Mouse (Mus musculus) kidney, postnatal 4 days (tissue): ENCODE data around the gene Bricd5.

Source experiments
- DNase-seq, 2 experiments: peaks; one replicate each; pipeline ENCODE4 v3.0.0; 2021; ENCODE audit warnings: mixed read lengths in 2 of 2

Bricd5 gene

DNA sequence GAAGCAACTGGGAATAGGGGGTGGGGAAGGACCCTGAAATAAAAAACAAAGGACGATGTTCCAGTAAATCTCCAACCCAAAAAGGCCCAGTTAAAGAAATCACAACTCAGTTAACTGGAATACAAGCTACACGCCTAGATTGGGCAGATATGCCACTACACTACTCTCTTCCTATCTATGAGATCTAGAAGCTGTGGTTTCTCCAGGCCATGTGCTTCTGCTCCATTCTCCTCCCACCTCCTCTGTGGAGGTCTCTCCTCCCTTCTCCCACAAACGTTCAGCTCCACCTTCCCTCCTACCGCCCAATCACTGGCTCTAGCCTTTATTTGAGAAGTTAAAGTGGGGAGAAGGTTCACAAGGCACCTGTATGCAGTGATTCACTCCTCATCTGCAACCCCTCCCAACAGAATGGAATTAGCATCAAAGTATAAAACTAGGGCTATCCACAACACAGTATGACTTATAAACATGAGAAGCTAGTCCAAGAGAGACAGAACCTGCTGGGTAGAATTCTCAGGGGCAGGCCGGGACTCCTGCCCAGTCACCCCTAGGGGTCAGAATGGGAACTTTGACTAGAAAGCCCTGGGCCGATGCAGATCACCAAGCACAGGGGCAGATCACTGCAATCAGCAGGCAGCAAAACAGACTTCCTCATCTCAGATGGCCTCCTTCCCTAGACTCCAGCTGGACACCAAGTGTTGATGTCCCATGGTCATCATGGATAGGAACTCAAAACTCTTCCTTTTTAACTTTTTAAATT lies 10.1 kb upstream of the Bricd5 start:
- DNase-seq: no peak

DNA sequence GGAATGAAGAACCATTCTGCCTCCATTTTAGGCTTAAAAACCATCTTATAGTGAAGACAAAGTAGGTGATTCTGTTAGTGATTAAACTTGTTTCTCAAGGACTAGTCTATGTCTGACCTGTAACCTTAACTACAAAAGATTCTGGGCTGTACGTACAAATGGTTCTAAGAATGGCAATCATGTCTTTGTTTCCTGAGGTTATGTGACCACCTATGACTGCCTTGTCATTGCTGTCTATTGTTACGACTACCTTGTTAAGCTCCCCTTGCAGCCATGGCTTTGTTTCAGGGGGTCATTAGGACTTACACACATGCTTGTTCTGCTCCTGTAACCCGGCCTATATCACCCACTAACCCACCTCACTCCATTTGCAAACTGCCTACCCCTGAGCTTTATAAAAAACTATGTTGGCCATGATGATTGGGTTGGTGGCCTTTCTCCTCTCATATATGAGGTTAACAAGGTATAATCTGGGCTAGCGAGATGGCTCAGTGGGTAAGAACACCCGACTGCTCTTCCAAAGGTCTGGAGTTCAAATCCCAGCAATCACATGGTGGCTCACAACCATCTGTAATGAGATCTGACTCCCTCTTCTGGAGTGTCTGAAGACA lies 4.9 kb upstream of the Bricd5 start:
- DNase-seq: no peak

DNA sequence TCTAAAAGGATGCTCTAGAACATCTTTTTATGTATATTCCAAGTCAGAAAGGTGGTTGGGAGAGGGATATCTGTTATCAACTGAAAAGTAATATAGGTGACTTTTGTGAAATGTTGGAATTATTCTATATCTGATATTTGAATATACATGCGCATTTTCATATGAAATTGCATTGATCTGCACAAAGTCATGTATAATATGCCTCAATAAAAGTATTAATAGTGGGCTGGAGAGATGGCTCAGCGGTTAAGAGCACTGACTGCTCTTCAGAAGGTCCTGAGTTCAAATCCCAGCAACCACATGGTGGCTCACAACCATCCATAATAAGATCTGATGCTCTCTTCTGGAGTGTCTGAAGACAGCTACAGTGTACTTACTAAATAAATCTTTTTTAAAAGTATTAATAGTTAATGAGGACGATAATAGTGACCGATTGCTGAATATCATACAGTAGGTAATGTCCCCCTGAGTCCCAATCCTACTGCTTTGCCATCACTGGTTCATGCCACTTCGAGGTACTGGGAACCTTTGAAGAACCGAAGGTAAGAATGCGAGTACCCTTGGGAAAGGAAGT lies 4.3 kb upstream of the Bricd5 start:
- no peak for DNase-seq

DNA sequence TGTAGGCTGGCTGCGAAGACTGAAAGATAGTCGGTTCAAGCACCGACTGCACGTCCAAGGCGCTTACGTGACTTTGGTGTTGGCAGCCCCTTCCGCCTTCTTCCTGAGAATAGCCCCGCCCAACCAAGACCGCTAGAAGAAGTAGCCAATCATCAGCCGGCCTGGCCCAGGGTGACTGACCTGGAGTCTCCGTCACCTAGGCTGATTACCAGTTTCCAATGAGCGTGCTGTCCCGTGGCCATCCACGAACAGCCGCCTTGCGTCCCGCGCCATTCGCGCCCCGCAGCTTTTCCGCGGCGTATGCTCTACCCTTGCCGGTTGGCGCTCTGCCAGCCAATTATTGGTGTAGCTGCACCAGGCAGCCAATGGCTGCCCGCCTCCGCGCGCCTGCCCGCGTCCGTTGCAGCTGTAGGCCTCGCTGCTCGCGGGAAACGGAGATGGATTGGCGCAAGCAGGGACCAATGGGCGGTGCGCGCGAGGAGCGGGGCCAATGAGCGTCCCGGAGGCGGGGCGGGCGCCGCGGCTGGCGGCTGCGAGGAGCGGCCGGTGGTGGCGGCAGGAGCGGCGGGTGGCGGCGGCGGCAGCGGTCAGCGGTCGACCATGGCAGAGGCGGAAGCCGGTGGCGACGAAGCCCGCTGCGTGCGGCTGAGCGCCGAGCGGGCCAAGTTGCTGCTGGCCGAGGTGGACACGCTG lies 3.6 kb upstream of the Bricd5 start, which contains the start of the genes E4f1 and Pgp:
E4f1 (minus strand) TSS at position 404 of the 693 bp plus-strand sequence.
Pgp (plus strand) TSS at position 483 of the 693 bp plus-strand sequence.
- peak; percentile 98 to 99 for DNase-seq

DNA sequence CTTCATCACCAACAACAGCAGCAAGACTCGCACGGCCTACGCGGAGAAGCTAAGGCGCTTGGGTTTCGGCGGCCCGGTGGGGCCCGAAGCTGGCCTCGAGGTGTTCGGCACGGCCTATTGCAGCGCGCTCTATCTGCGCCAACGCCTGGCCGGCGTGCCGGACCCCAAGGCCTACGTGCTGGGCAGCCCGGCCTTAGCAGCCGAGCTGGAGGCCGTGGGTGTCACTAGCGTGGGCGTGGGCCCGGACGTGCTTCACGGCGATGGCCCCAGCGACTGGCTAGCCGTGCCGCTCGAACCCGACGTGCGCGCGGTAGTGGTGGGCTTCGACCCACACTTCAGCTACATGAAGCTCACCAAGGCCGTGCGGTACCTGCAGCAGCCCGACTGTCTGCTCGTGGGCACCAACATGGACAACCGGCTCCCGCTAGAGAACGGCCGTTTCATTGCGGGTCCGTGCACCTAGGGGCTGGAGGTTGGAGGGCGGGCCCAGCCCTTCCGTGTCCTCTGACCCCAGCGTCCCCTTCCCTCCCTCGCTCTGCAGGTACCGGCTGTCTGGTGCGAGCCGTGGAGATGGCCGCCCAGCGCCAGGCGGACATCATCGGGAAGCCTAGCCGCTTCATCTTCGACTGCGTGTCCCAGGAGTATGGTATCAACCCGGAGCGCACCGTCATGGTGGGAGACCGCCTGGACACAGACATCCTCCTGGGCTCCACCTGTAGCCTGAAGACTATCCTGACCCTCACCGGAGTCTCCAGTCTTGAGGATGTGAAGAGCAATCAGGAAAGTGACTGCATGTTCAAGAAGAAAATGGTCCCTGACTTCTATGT lies 2.8 kb upstream of the Bricd5 start:
- no peak for DNase-seq

DNA sequence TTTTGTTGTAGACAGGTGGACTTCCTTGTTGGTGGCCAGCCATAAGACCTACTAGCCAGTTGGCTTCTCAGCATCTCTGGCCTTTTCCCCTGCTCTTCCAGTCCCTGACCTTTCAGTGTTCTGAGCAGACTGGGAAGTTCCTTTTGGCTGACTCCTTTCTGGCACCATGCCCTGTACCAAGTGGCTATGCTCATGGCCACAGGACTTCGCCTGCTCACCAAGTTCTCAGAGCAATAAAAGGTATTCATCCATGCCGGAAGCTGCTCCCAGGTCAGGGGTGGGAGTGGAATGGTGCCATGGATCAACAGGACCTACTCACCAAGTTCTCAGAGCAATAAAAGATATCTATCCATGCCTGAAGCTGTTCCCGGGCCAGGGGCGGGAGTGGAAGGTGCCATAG lies 1.2 kb upstream of the Bricd5 start:
- peak; percentile 75 to 85 for DNase-seq

DNA sequence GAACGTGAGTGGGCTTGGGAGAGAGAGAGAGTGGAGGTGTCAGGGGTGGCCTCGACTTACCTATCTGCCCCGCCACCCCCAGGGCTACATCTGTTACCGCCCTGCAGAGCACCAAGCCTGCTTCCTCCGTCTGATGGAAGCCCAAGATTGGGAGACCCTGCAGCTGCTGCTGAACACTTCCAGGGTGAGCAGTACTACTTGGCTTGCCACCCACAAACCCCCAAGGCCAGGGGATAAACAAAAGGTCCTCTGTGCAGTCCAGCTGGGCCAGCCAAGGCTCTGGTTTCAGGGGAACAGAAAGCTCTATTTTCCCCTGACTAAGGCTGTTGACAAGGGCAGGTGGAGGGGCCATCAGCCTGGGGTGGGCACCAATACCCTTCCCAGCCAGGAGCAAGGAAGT lies 873 bp downstream of the Bricd5 start:
- no peak for DNase-seq

DNA sequence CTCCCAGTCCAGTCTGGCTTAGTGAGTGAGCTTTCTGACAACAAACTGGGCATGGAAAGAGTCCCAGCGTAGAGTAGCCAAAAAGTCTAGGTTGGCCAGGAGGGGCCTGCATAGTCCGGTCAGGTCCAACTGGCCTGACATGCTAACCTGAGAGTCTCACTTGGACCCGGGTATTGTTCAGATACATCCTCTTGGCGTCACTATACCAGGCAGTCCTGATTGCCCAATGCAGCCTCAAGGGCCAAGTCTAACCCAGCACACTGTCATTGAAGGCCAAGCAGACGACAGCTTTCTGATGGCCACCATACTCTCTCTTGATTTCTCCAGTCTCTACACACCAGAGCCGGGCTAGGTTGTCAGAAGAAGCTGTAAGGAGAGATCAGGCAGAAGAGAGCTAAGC lies 1.9 kb downstream of the Bricd5 start:
- DNase-seq: no peak

DNA sequence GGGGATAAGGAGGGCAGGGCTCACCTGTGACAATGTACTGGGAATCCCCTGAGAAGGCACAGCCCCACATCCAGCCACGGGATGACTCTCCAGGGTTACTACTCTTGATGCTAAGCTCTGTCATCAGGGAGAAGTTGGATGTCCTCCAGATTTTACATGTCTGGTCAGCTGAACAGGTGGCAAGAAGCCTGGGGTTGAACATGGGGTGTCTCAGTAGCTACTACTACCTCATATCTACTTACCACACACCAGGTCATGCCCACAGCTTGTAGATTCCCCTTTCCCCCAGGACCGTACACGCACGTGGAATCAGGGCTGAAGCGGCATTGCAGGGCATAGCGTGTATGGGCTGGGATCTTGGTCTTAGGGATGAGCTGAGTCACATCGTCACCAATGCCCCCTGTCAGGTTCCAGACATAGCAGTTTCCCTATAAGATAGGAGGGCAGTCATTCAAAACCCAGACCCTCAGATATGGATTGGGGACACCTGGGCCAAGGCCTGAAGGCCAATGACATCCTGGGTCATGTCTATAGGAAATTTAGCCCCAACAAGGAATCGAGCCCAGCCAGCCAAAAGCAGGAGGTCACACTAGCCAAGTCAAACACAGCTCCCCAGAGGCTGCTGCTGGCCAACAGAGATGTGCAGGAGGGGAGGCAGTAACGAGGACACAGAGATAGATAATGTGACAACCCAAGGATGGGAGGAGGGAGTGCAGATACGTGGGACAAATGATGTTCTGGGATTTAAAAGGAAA lies 2.5 kb downstream of the Bricd5 start:
- DNase-seq: no peak

DNA sequence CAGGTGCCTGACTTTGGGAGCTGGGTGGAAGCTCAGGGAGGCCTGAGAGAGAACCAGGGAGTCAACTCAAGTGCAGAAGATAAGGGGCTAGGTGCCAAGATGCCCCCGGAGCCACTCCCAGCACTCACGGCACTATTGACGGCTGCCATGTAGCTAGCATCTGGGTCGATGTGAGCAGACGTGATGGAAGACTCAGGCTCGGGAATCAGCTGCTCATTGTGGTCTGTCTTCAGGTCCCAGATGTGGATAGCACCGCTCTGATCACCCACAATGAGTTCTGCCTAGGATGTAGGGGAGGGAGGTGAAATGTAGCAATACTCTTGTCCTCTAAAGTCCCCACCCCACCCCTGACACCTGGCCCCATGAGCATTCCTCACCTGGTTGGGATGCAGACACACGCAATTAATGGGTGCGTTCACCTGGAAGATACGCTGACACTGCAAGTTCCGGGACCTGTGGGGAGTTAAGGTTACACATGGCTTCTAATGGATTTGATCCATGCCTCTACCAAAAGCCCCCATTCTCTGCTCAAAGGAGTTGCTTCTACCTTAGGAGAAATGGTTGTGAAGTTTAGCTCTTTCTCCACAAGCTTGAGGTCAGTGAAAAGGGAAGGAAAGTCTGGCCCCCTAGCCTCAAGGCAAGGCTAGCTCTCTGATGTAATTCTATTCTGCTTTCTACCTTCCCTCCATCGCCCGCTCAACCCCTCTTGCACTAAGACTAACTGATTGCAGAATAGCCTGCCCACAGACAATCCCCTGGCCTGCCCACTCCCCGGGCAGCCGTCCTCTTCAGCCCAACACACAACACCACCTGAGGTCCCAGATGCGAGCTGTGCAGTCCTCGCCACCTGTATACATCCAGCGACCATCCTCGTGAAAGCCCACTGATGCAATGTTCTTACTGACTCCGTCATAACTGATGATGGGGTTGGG lies 3.6 kb downstream of the Bricd5 start:
- DNase-seq: no peak

DNA sequence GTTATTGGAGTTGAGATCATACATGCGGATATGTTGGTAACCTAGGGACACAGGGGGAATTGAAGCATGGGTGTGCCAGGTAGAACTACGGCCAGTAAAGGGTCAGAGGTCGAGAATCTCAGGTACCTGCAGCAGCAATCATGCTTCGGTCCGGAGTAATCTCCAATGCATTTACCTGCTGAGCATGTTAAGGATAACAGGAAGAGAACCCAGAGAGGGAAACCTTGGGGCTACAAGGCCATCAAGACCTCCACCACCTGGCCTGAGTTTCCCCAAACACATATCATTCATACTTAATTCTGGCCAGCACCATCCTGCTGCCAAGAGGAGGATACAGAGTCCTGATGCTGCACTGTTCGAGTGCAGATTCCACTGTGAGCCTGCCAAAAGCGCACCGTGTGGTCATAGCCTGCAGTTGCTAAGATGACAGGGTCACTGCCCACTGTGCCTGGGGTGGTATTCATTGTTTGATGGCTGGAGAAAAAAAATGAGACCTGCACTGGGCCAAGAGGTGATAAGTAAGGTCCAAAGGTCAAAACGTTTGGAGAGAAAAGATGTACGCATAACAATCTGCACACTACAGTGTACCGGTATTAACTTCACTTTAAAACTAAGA lies 4.4 kb downstream of the Bricd5 start:
- DNase-seq: peak in 1 of 2 experiments; percentile 39

DNA sequence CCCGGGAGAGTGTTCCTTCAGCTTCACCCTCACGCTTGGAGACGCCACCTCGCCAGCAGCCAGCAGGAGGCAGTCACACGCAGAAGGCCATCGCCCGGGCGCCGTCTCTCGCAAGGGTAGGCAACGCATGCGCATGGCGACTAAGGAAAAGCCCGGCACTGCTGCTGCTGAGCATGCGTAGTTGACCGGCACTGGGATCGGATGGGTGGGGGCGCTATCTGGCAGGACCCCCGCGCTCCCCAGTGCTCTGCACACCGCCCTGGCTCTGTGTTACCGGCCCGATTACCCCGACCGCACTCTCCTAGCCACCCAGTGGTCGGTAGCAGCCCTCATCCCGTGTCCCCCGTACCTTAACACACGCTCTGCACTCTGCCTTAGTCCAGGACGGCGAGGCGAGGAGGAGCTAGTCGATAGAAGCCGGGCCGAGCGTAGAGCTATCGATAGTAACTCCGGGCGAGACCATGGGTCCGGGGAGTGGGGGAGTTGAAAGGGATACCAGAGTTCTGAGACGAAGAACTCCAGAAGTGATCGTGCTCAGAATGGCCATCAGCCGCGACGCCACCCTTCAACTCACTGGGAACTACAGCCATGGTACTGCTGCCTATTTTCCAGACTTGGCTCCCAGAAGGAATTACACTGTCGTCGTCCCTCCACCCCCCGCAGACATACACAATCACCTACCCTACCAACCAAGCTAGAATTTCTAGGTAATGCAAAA lies 5.1 kb downstream of the Bricd5 start, which contains the start of gene Mlst8:
Mlst8 (minus strand) TSS at position 416 of the 718 bp plus-strand sequence.
- DNase-seq: peak; percentile 99

DNA sequence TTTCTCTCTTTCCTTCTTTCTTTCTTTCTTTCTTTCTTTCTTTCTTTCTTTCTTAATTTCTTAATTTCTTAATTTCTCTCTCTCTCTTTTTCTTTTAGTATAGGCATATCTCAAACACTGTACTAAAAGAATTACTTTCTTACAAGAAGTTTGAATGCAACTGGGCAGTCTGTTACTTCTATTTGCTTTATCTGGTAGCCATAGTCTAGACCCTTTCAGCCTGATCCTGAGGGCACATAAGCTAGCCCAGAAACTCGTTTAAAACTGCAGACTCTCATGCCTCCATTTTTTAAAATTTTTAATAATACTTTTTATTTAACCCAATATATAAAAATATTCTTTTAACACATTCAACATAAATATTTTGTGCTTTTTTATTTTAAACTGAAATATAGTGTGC lies 5.7 kb downstream of the Bricd5 start:
- no peak for DNase-seq

DNA sequence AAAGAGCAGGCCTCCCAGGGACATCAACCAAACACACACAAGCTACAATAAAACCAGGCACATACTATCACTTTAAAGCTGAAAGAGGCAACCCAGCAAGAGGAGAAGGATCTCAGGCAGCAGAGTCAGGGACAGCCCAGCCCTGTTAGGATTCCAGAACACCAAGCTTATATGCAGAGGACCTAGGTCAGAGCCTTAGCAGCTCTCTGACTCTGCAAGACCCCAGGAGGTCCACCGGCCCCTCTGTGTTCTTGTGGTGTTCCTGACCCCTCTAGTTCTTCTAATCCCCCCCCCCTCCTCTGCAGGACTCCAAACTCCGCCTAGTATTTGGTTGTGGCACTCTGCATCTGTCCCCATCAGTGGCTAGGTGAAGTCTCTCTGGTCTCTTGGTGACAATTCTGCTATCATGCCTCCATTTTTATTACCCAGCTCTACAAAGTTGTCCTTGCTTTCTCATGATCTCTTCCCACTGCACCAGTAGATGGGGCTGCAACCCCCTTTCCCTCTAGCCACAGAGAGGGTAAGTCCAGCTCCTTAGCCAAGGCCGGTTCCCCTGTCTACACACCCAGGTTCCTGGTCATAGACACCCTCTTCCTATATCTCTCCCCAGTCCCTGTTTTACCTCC lies 6.6 kb downstream of the Bricd5 start:
- DNase-seq: peak; percentile 45 to 56

DNA sequence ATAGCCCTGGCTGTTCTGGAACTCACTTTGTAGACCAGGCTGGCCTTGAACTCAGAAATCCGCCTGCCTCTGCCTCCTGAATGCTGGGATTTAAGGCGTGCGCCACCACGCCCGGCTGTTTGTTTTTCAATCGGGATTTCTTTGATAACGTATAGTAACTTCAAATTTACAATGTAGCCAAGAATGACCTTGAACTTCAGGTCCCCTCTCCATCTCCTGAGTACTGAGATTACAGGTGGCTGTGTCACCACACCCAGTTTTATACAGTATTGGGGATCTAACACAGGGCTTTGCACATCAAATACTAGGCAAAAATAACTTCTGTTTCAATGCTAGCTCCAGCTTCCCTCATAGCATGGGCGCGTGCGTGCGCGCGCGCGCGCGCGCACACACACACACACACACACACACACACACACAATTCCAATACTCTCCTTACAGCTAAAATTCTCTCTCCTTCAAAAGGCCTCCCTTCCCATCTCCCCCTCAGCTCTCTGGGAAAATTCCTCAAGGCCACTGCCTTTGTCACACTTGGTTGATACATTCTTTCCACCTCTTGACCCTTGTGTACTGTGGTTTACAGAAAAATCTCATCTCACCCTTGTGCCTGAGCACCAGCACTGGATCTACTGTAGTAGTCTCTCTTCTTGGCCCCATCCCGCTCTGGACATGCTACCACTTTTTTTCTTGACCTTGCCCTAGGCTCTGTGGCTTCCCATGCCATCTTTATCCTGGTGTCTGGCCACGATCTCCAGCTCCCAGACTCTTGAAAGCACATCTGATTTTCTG lies 7.5 kb downstream of the Bricd5 start:
- no peak for DNase-seq

DNA sequence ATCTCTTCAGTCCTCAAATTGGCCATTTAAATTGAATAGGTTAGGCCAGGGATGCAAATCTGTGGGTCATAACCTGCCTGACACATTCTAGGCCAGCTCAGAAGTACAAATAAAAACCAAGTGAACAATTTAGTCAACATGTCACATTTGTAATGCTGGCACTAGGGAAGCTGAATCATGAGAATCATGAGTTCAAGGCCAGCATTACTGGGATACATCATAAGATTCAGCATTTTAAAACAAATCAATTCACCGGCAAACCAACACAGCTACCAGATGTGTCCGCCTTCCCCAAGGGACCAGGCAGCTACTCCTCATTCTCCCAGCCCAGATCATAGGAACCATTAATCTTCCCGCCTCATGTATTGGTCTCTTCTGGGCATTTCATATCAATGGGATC lies 9.8 kb downstream of the Bricd5 start:
- no peak for DNase-seq

DNA sequence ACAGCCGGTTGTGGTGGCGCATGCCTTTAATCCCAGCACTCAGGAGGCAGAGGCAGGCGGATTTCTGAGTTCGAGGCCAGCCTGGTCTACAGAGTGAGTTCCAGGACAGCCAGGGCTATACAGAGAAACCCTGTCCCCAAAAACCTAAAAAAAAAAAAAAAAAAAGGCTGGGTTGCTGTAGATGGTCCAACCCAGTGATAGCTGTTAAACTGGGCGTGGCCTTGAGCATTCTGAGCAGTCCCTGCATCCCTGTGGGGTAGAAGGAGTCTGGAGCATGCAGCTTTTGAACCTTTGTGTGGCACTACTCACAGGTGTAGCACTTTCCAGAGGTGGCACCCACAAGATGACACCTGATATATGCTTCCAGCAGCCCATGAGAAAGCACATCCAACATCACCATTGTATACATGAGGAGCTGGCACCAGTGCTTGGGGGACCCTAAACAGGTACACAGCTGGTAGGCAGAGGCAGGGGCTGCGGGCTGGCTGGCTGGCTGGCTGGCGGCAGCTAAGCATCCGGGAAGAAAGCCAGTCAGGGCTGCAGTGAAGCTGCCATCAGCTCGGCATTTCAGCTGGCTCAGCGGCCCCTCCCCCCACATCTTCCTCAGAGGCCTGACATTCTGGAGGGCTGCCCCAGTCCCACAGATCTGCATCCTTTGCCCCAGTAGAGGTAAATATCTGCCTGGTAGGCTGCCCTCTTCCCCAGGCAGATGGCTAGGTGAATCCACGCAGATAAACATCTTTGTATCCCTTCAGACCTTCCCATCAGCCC lies 11.6 kb downstream of the Bricd5 start:
- DNase-seq: peak; percentile 47 to 57
